ENCODE assay signal across 23 mouse cellular contexts in genomic region chr13:37816736-37817135, GRCm38 (mm10).
"Had no signal": no experiment of that assay in that cellular context is flagged by ENCODE, and none has a peak within 500 bp of the region (broad histone marks: within the 10 kb centered on the region; RNA-seq: fewer than 3 reads in every experiment).

No protein-coding gene starts in this region.

- H3K4me3 ChIP-seq: gastrocnemius, adult 2 months; heart, embryonic 10.5 days; heart, embryonic 12.5 days; hindbrain, embryonic 10.5 days; hindbrain, embryonic 12.5 days; intestine, embryonic 15.5 days; left cerebral cortex, adult 2 months; limb, embryonic 10.5 days; limb, embryonic 12.5 days; liver, embryonic 13.5 days; liver, embryonic 15.5 days had no signal

- DNase-seq: gastrocnemius, adult 2 months; gastrocnemius, postnatal 10 days; gastrocnemius, postnatal 25 days; heart, postnatal 10 days; heart, postnatal 4 days; kidney, adult 18-20 months; kidney, adult 8-10 months; kidney, postnatal 10 days; kidney, postnatal 25 days; kidney, postnatal 4 days; liver; liver, embryonic 13.5 days had no signal

- H3K4me1 ChIP-seq: limb, embryonic 10.5 days had no signal

- H3K9ac ChIP-seq: heart, embryonic 12.5 days; hindbrain, embryonic 12.5 days; hindbrain, embryonic 14.5 days; intestine, embryonic 15.5 days; limb, embryonic 12.5 days; liver, embryonic 13.5 days; liver, embryonic 15.5 days had no signal

- H3K36me3 ChIP-seq: heart, embryonic 10.5 days; heart, embryonic 12.5 days; hindbrain, embryonic 10.5 days; hindbrain, embryonic 12.5 days; intestine, embryonic 15.5 days; limb, embryonic 10.5 days; limb, embryonic 12.5 days; liver, embryonic 13.5 days; liver, embryonic 15.5 days had no signal

- H3K9me3 ChIP-seq: heart, embryonic 10.5 days; heart, embryonic 12.5 days; hindbrain, embryonic 10.5 days; hindbrain, embryonic 12.5 days; intestine, embryonic 15.5 days; limb, embryonic 10.5 days; limb, embryonic 12.5 days; liver, embryonic 13.5 days; liver, embryonic 15.5 days had no signal

- H3K27me3 ChIP-seq: heart, embryonic 12.5 days; hindbrain, embryonic 12.5 days; intestine, embryonic 15.5 days; limb, embryonic 12.5 days; liver, embryonic 13.5 days; liver, embryonic 15.5 days had no signal

- H3K27ac ChIP-seq: gastrocnemius, adult 2 months; heart, embryonic 10.5 days; hindbrain, embryonic 10.5 days; hindbrain, embryonic 12.5 days; hindbrain, embryonic 14.5 days; intestine, embryonic 15.5 days; left cerebral cortex, adult 2 months; limb, embryonic 10.5 days; limb, embryonic 12.5 days; liver, embryonic 13.5 days; liver, embryonic 15.5 days had no signal

- H3K4me2 ChIP-seq: heart, embryonic 12.5 days; hindbrain, embryonic 12.5 days; hindbrain, embryonic 14.5 days; intestine, embryonic 15.5 days; limb, embryonic 12.5 days; liver, embryonic 11.5 days; liver, embryonic 13.5 days; liver, embryonic 15.5 days had no signal
